Mouse (Mus musculus): ENCODE measurements around the gene Utp11.

Utp11 gene

GRCm38 (mm10) chr4:124704797-124705474 lies 11.5 kb upstream of the Utp11 start:
- DNase-seq (ENCODE audit: low read depth): peak; percentile 84

GRCm38 (mm10) chr4:124703881-124704796 lies 10.7 kb upstream of the Utp11 start:
- peak; percentile 81 for DNase-seq (ENCODE audit: low read depth)

- peak; percentile 67 for DNase-seq (ENCODE audit: low read depth)
Measured at GRCm38 (mm10) chr4:124703406-124703805, 10.0 kb upstream of the Utp11 start.

GRCm38 (mm10) chr4:124701916-124702315 lies 8.5 kb upstream of the Utp11 start:
- peak; percentile 68 for DNase-seq (ENCODE audit: low read depth)

- DNase-seq (ENCODE audit: low read depth): peak; percentile 83
Measured at GRCm38 (mm10) chr4:124701052-124701845, 7.8 kb upstream of the Utp11 start.

- peak; percentile 94 for DNase-seq (ENCODE audit: low read depth)
Measured at GRCm38 (mm10) chr4:124700248-124700971, 7.0 kb upstream of the Utp11 start, which contains the start of gene Fhl3. TSS of gene Fhl3 (plus strand) at chr4:124700701.

- DNase-seq (ENCODE audit: low read depth): no peak
Measured at GRCm38 (mm10) chr4:124699791-124700190, 6.4 kb upstream of the Utp11 start.

GRCm38 (mm10) chr4:124695786-124696516 lies 2.6 kb upstream of the Utp11 start:
- DNase-seq (ENCODE audit: low read depth): peak; percentile 67

GRCm38 (mm10) chr4:124694572-124694971 lies 1.2 kb upstream of the Utp11 start:
- no peak for DNase-seq (ENCODE audit: low read depth)

- DNase-seq (ENCODE audit: low read depth): peak; percentile 52
Measured at GRCm38 (mm10) chr4:124692416-124692861, 961 bp downstream of the Utp11 start.

GRCm38 (mm10) chr4:124691455-124691854 lies 1.9 kb downstream of the Utp11 start:
- DNase-seq (ENCODE audit: low read depth): no peak

- peak; percentile 91 for DNase-seq (ENCODE audit: low read depth)
Measured at GRCm38 (mm10) chr4:124685897-124686402, 7.5 kb downstream of the Utp11 start.

- no peak for DNase-seq (ENCODE audit: low read depth)
Measured at GRCm38 (mm10) chr4:124685453-124685852, 7.9 kb downstream of the Utp11 start.

GRCm38 (mm10) chr4:124685004-124685403 lies 8.4 kb downstream of the Utp11 start:
- peak; percentile 45 for DNase-seq (ENCODE audit: low read depth)

- no peak for DNase-seq (ENCODE audit: low read depth)
Measured at GRCm38 (mm10) chr4:124683474-124683873, 9.9 kb downstream of the Utp11 start.

GRCm38 (mm10) chr4:124682270-124682669 lies 11.1 kb downstream of the Utp11 start:
- DNase-seq (ENCODE audit: low read depth): peak; percentile 79

GRCm38 (mm10) chr4:124675958-124676357 lies 17.4 kb downstream of the Utp11 start:
- DNase-seq (ENCODE audit: low read depth): no peak

GRCm38 (mm10) chr4:124675037-124675436 lies 18.4 kb downstream of the Utp11 start:
- peak; percentile 96 for DNase-seq (ENCODE audit: low read depth)

- no peak for DNase-seq (ENCODE audit: low read depth)
Measured at GRCm38 (mm10) chr4:124674334-124675032, 18.9 kb downstream of the Utp11 start.
